Mouse (Mus musculus) T-helper 1 cell (primary cell): ENCODE data around the gene Dmrtc1c2.
"Not testable (repeated sequence)": the region's sequence is repeated elsewhere in the genome, so short reads cannot be mapped to it uniquely, and the experiment has no call there.

ENCODE experiments used
- in situ Hi-C: fragments of 300-600 bp; cut with MboI, MseI; formaldehyde crosslinking; loops from one replicate; pipeline ENCODE4 v1.15.1; 2025; ENCODE audit warnings: high pct_unique_total_duplicates

Gene Dmrtc1c2

GRCm38 (mm10) chrX:102854516-102854915 is at the start of gene Dmrtc1c2:
Gene Dmrtc1c2, minus strand, starts transcription at chrX:102854616.
- in situ Hi-C loops: not testable (repeated sequence)

DNA sequence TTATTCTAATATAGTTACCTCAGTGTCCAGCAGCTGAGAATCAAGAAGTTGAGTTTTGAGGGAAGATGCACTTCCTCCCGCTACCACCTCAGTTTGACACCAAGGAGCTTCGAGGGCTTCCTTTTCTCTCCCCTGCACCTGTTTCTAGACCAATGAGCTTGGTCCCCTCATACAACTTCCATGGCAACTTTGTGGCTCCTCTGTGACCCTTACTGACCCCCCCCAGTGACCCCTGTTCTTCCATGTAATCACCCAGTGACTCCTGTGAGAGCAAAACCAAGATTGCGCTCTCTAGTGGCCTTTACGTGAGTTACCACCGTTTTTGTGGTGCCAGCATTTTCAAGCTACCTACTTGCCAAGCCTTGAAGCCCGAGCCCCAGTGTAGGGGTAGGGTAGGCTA is 13.5 kb upstream of the Dmrtc1c2 start, which contains the start of gene 1700031F05Rik:
1700031F05Rik (minus strand) TSS at position 101 of the 400 bp plus-strand sequence.
- in situ Hi-C loops: loop anchor here (10.0 kb wide), 1 partner anchor 63 kb away; the partner anchor contains the start of gene Dmrtc1c1

DNA sequence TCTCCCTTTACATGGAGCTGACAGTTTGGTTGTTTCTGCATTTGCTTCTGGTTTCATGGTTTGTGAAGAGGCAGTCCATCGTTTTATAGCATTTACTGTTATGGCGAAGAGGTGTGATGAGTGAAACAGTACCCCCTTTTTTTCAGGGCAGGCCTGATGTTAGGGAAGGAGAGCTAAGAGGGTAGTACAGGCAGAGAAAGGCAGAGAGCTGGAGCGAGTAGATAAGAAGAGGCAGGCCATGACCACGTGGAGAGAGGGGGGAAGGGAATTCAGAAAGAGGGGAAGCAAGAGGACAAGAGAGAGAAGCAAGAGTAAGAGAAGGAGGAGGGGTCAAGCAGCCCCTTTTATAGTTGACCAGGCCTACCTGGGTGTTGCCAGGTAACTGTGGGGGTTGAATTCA is 42.1 kb downstream of the Dmrtc1c2 start:
- in situ Hi-C loops: no loop called here

GRCm38 (mm10) chrX:102802663-102803062 is 51.8 kb downstream of the Dmrtc1c2 start, which contains the start of gene Dmrtc1c1:
Gene Dmrtc1c1, plus strand, starts transcription at chrX:102802963.
- in situ Hi-C loops: loop anchor here (10.0 kb wide), 1 partner anchor 62 kb away; the partner anchor contains the start of gene 1700031F05Rik
